Comparison of ENCODE assay signal across 8 mouse cellular contexts in genomic region chr4:62360088-62360804, GRCm38 (mm10). TPM values are rescaled to one million over a fixed set of nuclear protein-coding genes. Genes with fewer than 3 reads are reported as not detected.
DNase-seq lines count a peak whose midpoint lies in the region; ATAC-seq lines count a peak whose summit lies in the region.

Gene Fkbp15, minus strand, starts transcription at chr4:62360548.
Gene Slc31a1, plus strand, starts transcription at chr4:62360727.

- ATAC-seq in hindbrain, embryonic 14.5 days (ENCODE audit: low FRiP score) = peak; percentile 100

- no peaks in the 10 kb centered on the region for H3K27me3 ChIP-seq in hindbrain, embryonic 14.5 days (ENCODE audit: control insufficient read depth, insufficient read depth, low read length)

- peak within 1 kb of the TSS; percentile 70 for H3K4me3 ChIP-seq in hindbrain, embryonic 14.5 days (replicated peaks; ENCODE audit: low read length)

- under 1% methylated on average over 51 of the region's 51 CpGs for WGBS in hindbrain, embryonic 14.5 days

- no peaks in the 10 kb centered on the region for H3K36me3 ChIP-seq in hindbrain, embryonic 14.5 days (replicated peaks; ENCODE audit: control insufficient read depth, insufficient read depth)

- peak within 1 kb of the TSS; percentile 69 for H3K27ac ChIP-seq in hindbrain, embryonic 14.5 days

- no peaks in the 10 kb centered on the region for H3K9me3 ChIP-seq in hindbrain, embryonic 14.5 days (ENCODE audit: control insufficient read depth, low read length)

- peak; percentile 99 for DNase-seq in R1 (ENCODE audit: low read depth, low spot score)
- DNase-seq in cerebellum, postnatal 25 days = peak; percentile 94 to 97
- peak; percentile 94 to 96 for DNase-seq in frontal cortex, postnatal 25 days (ENCODE audit: low spot score in 2 of 2)
- peak; percentile 95 for DNase-seq in hindbrain, embryonic 14.5 days (ENCODE audit: low spot score)
- DNase-seq in layer of hippocampus, postnatal 36 days = peak; percentile 98
- DNase-seq in lung, postnatal 36 days = peak; percentile 98
- peak; percentile 99 for DNase-seq in retina, postnatal 1 day
- DNase-seq in urinary bladder, adult 18-20 months (ENCODE audit: low spot score in 2 of 2) = peak; percentile 92 to 96

- peaks cover 24% of the 10 kb centered on the region for H3K4me1 ChIP-seq in hindbrain, embryonic 14.5 days (replicated peaks; ENCODE audit: control insufficient read depth, insufficient read depth, low read length)

- peak within 1 kb of the TSS; percentile 76 for H3K9ac ChIP-seq in hindbrain, embryonic 14.5 days

- peak within 1 kb of the TSS; percentile 88 for H3K4me2 ChIP-seq in hindbrain, embryonic 14.5 days (replicated peaks)

RNA-seq across cellular contexts. Expression of gene Fkbp15, which starts in this region (rescaled TPM):
- polyA plus RNA-seq in hindbrain, embryonic 14.5 days (2014; fragmentation: Nextera tagmentation; extraction: Ambion mirVana) = 23.5 and 24.3 TPM in 2 replicates
- total RNA-seq in layer of hippocampus, postnatal 36 days (2021) = 10 to 100 TPM; 36.9 to 41.0 TPM

RNA-seq across cellular contexts. Expression of gene Slc31a1, which starts in this region (rescaled TPM):
- polyA plus RNA-seq in hindbrain, embryonic 14.5 days (2014; fragmentation: Nextera tagmentation; extraction: Ambion mirVana) = 47.1 and 48.9 TPM in 2 replicates
- 10 to 100 TPM; 13.0 to 14.4 TPM for total RNA-seq in layer of hippocampus, postnatal 36 days (2021)

Comparison
In these comparisons a context has a peak if more than half of its experiments do, and no peak if none do; other contexts are left out.
1. Peak in every context shown above with its lines: DNase-seq, ATAC-seq, H3K4me3 ChIP-seq and H3K27ac ChIP-seq.